29 mouse cellular contexts compared by ENCODE assay signal in genomic region chr9:60610194-60610593, GRCm38 (mm10).
A peak's percentile ranks its signal among the peaks of the same experiment; 100 is the strongest.
DNase-seq lines count a peak whose midpoint lies in the region; ATAC-seq and TF ChIP-seq lines count a peak whose summit lies in the region.
"Had no signal": no experiment of that assay in that cellular context is flagged by ENCODE, and none has a peak within 500 bp of the region (broad histone marks: within the 10 kb centered on the region; RNA-seq: fewer than 3 reads in every experiment).

No protein-coding gene starts in this region.

- WGBS in kidney, embryonic 15.5 days, result 55% methylated on average over 13 of the region's 13 CpGs
- 55% methylated on average over 13 of the region's 13 CpGs for WGBS in stomach, embryonic 16.5 days
- WGBS in stomach, postnatal 0 days, result 53% methylated on average over 13 of the region's 13 CpGs
- 44% methylated on average over 13 of the region's 13 CpGs for WGBS in kidney, postnatal 0 days
- WGBS in midbrain, embryonic 14.5 days, result 88% methylated on average over 13 of the region's 13 CpGs

- H3K4me2 ChIP-seq in kidney, embryonic 15.5 days, result no peak overlapping the region
- peak overlapping the region; percentile 24; the same call in 1 of the 2 replicates for H3K4me2 ChIP-seq in stomach, embryonic 16.5 days (ENCODE audit: low read depth, low read length)
- no peak overlapping the region for H3K4me2 ChIP-seq in stomach, postnatal 0 days (replicated peaks; ENCODE audit: low read depth)
- H3K4me2 ChIP-seq in kidney, postnatal 0 days (ENCODE audit: low read length), result peak overlapping the region; percentile 16; the same call in 1 of the 2 replicates
- no peak overlapping the region for H3K4me2 ChIP-seq in midbrain, embryonic 14.5 days (ENCODE audit: low read length)
- H3K4me2 ChIP-seq: embryonic facial prominence, embryonic 15.5 days; forebrain, embryonic 15.5 days; heart, embryonic 13.5 days; hindbrain, embryonic 13.5 days; limb, embryonic 13.5 days; liver, embryonic 13.5 days had no signal

- H3K9ac ChIP-seq in kidney, embryonic 15.5 days, result no peak overlapping the region
- no peak overlapping the region for H3K9ac ChIP-seq in stomach, embryonic 16.5 days (ENCODE audit: low read length)
- no peak overlapping the region for H3K9ac ChIP-seq in stomach, postnatal 0 days (ENCODE audit: low read length)
- no peak overlapping the region for H3K9ac ChIP-seq in kidney, postnatal 0 days (ENCODE audit: low read depth, low read length)
- no peak overlapping the region for H3K9ac ChIP-seq in midbrain, embryonic 14.5 days (replicated peaks; ENCODE audit: low read length)
- H3K9ac ChIP-seq: embryonic facial prominence, embryonic 15.5 days; forebrain, embryonic 15.5 days; heart, embryonic 13.5 days; hindbrain, embryonic 13.5 days; limb, embryonic 13.5 days; liver, embryonic 13.5 days had no signal

- H3K9me3 ChIP-seq in kidney, embryonic 15.5 days (replicated peaks), result no peaks in the 10 kb centered on the region
- H3K9me3 ChIP-seq in stomach, embryonic 16.5 days (replicated peaks; ENCODE audit: control insufficient read depth, low read length), result no peaks in the 10 kb centered on the region
- no peaks in the 10 kb centered on the region for H3K9me3 ChIP-seq in stomach, postnatal 0 days (ENCODE audit: control insufficient read depth, low read length)
- H3K9me3 ChIP-seq in kidney, postnatal 0 days (replicated peaks; ENCODE audit: low read length), result no peaks in the 10 kb centered on the region
- no peaks in the 10 kb centered on the region for H3K9me3 ChIP-seq in midbrain, embryonic 14.5 days (ENCODE audit: control insufficient read depth, low read length)
- H3K9me3 ChIP-seq: embryonic facial prominence, embryonic 15.5 days; forebrain, embryonic 15.5 days; G1E; heart, embryonic 13.5 days; hindbrain, embryonic 13.5 days; limb, embryonic 13.5 days; liver, embryonic 13.5 days had no signal

- TF ChIP-seq EP300 in stomach, postnatal 0 days (optimal IDR thresholded peaks at IDR 0.05), result no peak

- H3K27ac ChIP-seq in kidney, embryonic 15.5 days, result no peak overlapping the region
- no peak overlapping the region for H3K27ac ChIP-seq in stomach, embryonic 16.5 days (ENCODE audit: low read length)
- H3K27ac ChIP-seq in stomach, postnatal 0 days (replicated peaks), result no peak overlapping the region
- H3K27ac ChIP-seq in kidney, postnatal 0 days, result no peak overlapping the region
- H3K27ac ChIP-seq in midbrain, embryonic 14.5 days (replicated peaks; ENCODE audit: low read depth, low read length), result no peak overlapping the region
- H3K27ac ChIP-seq: embryonic facial prominence, embryonic 15.5 days; forebrain, embryonic 15.5 days; heart, adult 2 months; heart, embryonic 13.5 days; hindbrain, embryonic 13.5 days; layer of hippocampus, adult 2 months; limb, embryonic 13.5 days; liver, embryonic 13.5 days had no signal

- DNase-seq in kidney, adult 18-20 months, result peak; percentile 9
- DNase-seq in stomach, postnatal 0 days (ENCODE audit: low spot score), result no peak
- peak; percentile 54 for DNase-seq in kidney, postnatal 0 days (ENCODE audit: low spot score)
- DNase-seq in yolk sac, embryonic 10.5 days (ENCODE audit: low spot score), result peak; percentile 43
- no peak for DNase-seq in midbrain, embryonic 14.5 days
- DNase-seq in cerebellum, adult 8-10 months, result no peak
- DNase-seq: adrenal gland, postnatal 36 days; cerebellum, adult 9-11 months; gastrocnemius, postnatal 14 days; heart, adult 2 months; heart, postnatal 36 days; liver, embryonic 13.5 days; lung, postnatal 36 days; right cerebral cortex, postnatal 4 days; thymus, adult 2 months; thymus, postnatal 4 days had no signal

- no peak for TF ChIP-seq CTCF in stomach, postnatal 0 days (IDR thresholded peaks at IDR 0.05; ENCODE audit: low read depth)
- TF ChIP-seq CTCF in kidney, postnatal 0 days (IDR thresholded peaks at IDR 0.05; ENCODE audit: low read depth), result no peak

- no peaks in the 10 kb centered on the region for H3K27me3 ChIP-seq in kidney, embryonic 15.5 days
- no peaks in the 10 kb centered on the region for H3K27me3 ChIP-seq in stomach, embryonic 16.5 days (ENCODE audit: control insufficient read depth, insufficient read depth, low read length)
- H3K27me3 ChIP-seq in stomach, postnatal 0 days (ENCODE audit: control insufficient read depth, insufficient read depth, low read length), result no peaks in the 10 kb centered on the region
- H3K27me3 ChIP-seq in kidney, postnatal 0 days (ENCODE audit: insufficient read depth, low read length), result no peaks in the 10 kb centered on the region
- H3K27me3 ChIP-seq in midbrain, embryonic 14.5 days (ENCODE audit: control insufficient read depth, insufficient read depth, low read length), result no peaks in the 10 kb centered on the region
- H3K27me3 ChIP-seq: CH12.LX; embryonic facial prominence, embryonic 15.5 days; forebrain, embryonic 15.5 days; heart, embryonic 13.5 days; hindbrain, embryonic 13.5 days; limb, embryonic 13.5 days; liver, embryonic 13.5 days; Patski had no signal

- peaks cover 3% of the 10 kb centered on the region; the same call in 1 of the 2 replicates for H3K4me1 ChIP-seq in kidney, embryonic 15.5 days
- H3K4me1 ChIP-seq in stomach, embryonic 16.5 days (ENCODE audit: control insufficient read depth, insufficient read depth, low read length), result no peaks in the 10 kb centered on the region
- no peaks in the 10 kb centered on the region for H3K4me1 ChIP-seq in stomach, postnatal 0 days (replicated peaks; ENCODE audit: control insufficient read depth, insufficient read depth)
- no peaks in the 10 kb centered on the region for H3K4me1 ChIP-seq in kidney, postnatal 0 days (replicated peaks; ENCODE audit: insufficient read depth, low read length)
- H3K4me1 ChIP-seq in midbrain, embryonic 14.5 days (ENCODE audit: control insufficient read depth, insufficient read depth, low read length), result no peaks in the 10 kb centered on the region
- H3K4me1 ChIP-seq: embryonic facial prominence, embryonic 15.5 days; forebrain, embryonic 15.5 days; heart, embryonic 13.5 days; hindbrain, embryonic 13.5 days; liver, embryonic 13.5 days had no signal

- H3K36me3 ChIP-seq in kidney, embryonic 15.5 days, result peaks cover 3% of the 10 kb centered on the region; the same call in 1 of the 2 replicates
- no peaks in the 10 kb centered on the region for H3K36me3 ChIP-seq in stomach, embryonic 16.5 days (ENCODE audit: control insufficient read depth, insufficient read depth, low read length)
- no peaks in the 10 kb centered on the region for H3K36me3 ChIP-seq in stomach, postnatal 0 days (ENCODE audit: control insufficient read depth, insufficient read depth, low read length)
- H3K36me3 ChIP-seq in kidney, postnatal 0 days (ENCODE audit: insufficient read depth, low read length), result no peaks in the 10 kb centered on the region
- peaks cover 69% of the 10 kb centered on the region for H3K36me3 ChIP-seq in midbrain, embryonic 14.5 days (ENCODE audit: control insufficient read depth, insufficient read depth, low read length)
- H3K36me3 ChIP-seq: embryonic facial prominence, embryonic 15.5 days; G1E; heart, embryonic 13.5 days; liver, embryonic 13.5 days had no signal

- ATAC-seq in kidney, embryonic 15.5 days (replicated peaks; ENCODE audit: low FRiP score), result no peak
- no peak for ATAC-seq in stomach, embryonic 16.5 days (ENCODE audit: insufficient read depth, low FRiP score)
- no peak for ATAC-seq in stomach, postnatal 0 days (ENCODE audit: low FRiP score, low TSS enrichment)
- no peak for ATAC-seq in kidney, postnatal 0 days (replicated peaks; ENCODE audit: low FRiP score, low read depth)
- no peak for ATAC-seq in midbrain, embryonic 14.5 days (ENCODE audit: low FRiP score, low TSS enrichment)
- ATAC-seq: forebrain, embryonic 15.5 days; midbrain, embryonic 16.5 days; Patski had no signal

- no peak overlapping the region for H3K4me3 ChIP-seq in kidney, embryonic 15.5 days (replicated peaks)
- no peak overlapping the region for H3K4me3 ChIP-seq in stomach, embryonic 16.5 days (replicated peaks; ENCODE audit: low read length)
- no peak overlapping the region for H3K4me3 ChIP-seq in stomach, postnatal 0 days (ENCODE audit: low read depth, low read length)
- no peak overlapping the region for H3K4me3 ChIP-seq in kidney, postnatal 0 days (replicated peaks; ENCODE audit: low read depth, low read length)
- no peak overlapping the region for H3K4me3 ChIP-seq in midbrain, embryonic 14.5 days (replicated peaks; ENCODE audit: low read depth, low read length)
- H3K4me3 ChIP-seq: embryonic facial prominence, embryonic 15.5 days; forebrain, embryonic 15.5 days; heart, adult 2 months; heart, embryonic 13.5 days; hindbrain, embryonic 13.5 days; layer of hippocampus, adult 2 months; limb, embryonic 13.5 days; liver, embryonic 13.5 days; myocyte had no signal

Comparison
In these comparisons a context has a peak if more than half of its experiments do, and no peak if none do; other contexts are left out.
1. H3K4me2 ChIP-seq: peak in stomach, embryonic 16.5 days (single experiment) and kidney, postnatal 0 days (single experiment); none in kidney, embryonic 15.5 days (single experiment), stomach, postnatal 0 days (single experiment) and midbrain, embryonic 14.5 days (single experiment).
2. DNase-seq: peak in kidney, adult 18-20 months (single experiment), kidney, postnatal 0 days (single experiment) and yolk sac, embryonic 10.5 days (single experiment); none in stomach, postnatal 0 days (single experiment), midbrain, embryonic 14.5 days (single experiment) and cerebellum, adult 8-10 months (single experiment).